Mouse (Mus musculus) left cerebral cortex, adult 2 months (tissue): ENCODE data around the gene Lilra5. TPM values are rescaled to one million over a fixed set of nuclear protein-coding genes. Genes with fewer than 3 reads are reported as not detected.
"Not testable (repeated sequence)": the region's sequence is repeated elsewhere in the genome, so short reads cannot be mapped to it uniquely, and the experiment has no call there.

Source experiments
- DNase-seq, 2 experiments: peaks; one replicate each; pipeline ENCODE4 v3.0.0; 2021 to 2022; ENCODE audit warnings: low spot score in 2 of 2, mixed read lengths in 1 of 2; ENCODE audit errors: extremely low spot score in 1 of 2
- H3K27ac ChIP-seq: fragments of 200-600 bp; 2 replicates; pipeline ENCODE4 v1.8.1; 2022
- H3K4me3 ChIP-seq: fragments of 200-600 bp; 2 replicates; pipeline ENCODE4 v1.8.1; 2022
- CTCF ChIP-seq: fragments of 200-600 bp; IDR thresholded peaks from 2 replicates; pipeline ENCODE4 v1.8.1; 2022; ENCODE audit warnings: antibody characterized with exemption, mild to moderate bottlenecking, moderate library complexity
- intact Hi-C: fragments of 180-260 bp; cut with DNase I; formaldehyde crosslinking; loops from one replicate; pipeline ENCODE4 v1.15.1; 2025
- long read RNA-seq, 2 experiments: library from polyadenylated mRNA; stranded (forward); transcript quantifications; one replicate each; pipeline ENCODE4 v2.0.0; 2021; ENCODE audit warnings: borderline mapping rate in 2 of 2
- total RNA-seq, 2 experiments: library from RNA; stranded (reverse); gene quantifications; 2 replicates each; pipeline ENCODE4 v1.2.3; 2021

Gene Lilra5
- not detected for total RNA-seq
- long read RNA-seq, experiment 1, result 0 reads
- long read RNA-seq, experiment 2, result 0 reads

DNA sequence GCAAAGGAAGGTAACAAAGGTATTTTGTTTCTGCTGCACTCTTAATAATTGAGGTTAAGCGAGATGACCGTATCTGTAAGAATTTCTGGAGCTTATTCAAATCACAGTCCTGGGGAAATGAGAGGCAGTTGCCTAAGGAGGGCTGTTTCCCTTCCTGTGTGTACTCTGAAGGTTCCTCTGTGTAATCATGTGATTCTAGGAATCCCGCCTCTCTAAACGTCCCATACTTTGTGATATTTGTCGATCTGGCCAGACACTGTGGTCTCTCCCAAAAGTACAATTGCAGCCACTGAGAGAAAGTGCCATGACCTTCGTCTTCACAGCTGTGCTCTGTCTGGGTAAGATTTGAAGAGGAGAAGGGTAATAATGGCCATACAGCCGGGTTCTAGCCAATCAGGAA lies at the start of gene Lilra5:
Gene Lilra5, plus strand, starts transcription at position 301 of the 400 bp plus-strand sequence.
- intact Hi-C loops, result no loop called here
- no peak for DNase-seq
- Histone ChIP-seq H3K4me3 (no peak within 1 kb of the TSS), H3K27ac (no peak within 1 kb of the TSS)
- TF ChIP-seq CTCF, result no peak

DNA sequence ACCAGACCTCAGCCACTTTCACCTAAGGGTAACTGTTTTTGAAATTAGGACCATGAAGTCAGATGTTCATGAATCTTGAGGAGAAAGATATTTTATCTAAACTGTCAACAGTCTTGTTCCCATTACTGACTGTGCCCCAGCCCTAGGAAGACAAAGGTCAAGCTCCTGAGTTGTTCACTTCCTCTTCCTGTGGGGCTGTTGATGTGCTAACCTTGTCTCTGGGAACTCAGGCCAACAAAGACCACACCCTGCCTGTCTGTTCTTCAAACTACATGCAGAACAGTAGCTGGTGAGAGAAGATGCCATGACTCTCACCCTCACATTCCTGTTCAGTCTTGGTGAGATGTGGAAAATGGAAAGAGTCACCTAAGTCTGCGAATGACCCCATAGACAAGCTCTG lies 30.4 kb upstream of the Lilra5 start:
- H3K27ac ChIP-seq, result no peak overlapping the region
- no peak for TF ChIP-seq CTCF
- no peak overlapping the region for H3K4me3 ChIP-seq
- no peak for DNase-seq
- intact Hi-C loops, result no loop called here

- TF ChIP-seq CTCF, result no peak; the same call in 1 of the 2 replicates
- Histone ChIP-seq H3K27ac (no peak overlapping the region), H3K4me3 (no peak overlapping the region)
- intact Hi-C loops, result no loop called here
- DNase-seq, result no peak
Measured at GRCm38 (mm10) chr7:4208626-4209025, 28.9 kb upstream of the Lilra5 start.

- DNase-seq, H3K27ac ChIP-seq, H3K4me3 ChIP-seq, intact Hi-C loops: not testable (repeated sequence)
Measured at GRCm38 (mm10) chr7:4213436-4213835, 24.1 kb upstream of the Lilra5 start.

- H3K27ac ChIP-seq, result no peak overlapping the region
Measured at GRCm38 (mm10) chr7:4215396-4215795, 22.2 kb upstream of the Lilra5 start.

DNA sequence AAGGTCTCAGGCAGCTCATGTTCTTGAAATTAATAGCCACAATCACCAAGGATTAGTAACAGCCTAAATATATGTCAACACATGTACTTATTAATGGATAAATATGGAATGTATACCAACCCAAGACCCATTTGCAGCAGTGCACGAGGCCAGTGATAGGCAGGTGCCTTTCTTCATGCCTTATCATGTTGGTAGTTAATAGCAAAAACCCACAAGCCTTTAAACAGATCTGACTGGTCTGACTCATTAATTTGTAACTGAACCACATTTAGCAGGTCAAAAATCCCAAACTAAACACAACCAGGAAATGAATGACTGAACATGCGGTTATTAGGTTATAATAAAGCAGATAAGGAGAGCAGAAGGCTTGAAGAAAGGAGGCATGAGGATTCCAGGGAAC lies 21.7 kb upstream of the Lilra5 start:
- no peak for TF ChIP-seq CTCF
- Histone ChIP-seq H3K4me3 (no peak overlapping the region), H3K27ac (no peak overlapping the region)
- intact Hi-C loops, result no loop called here
- no peak for DNase-seq

More at GRCm38 (mm10) chr7:4215396-4215795, 22.2 kb upstream of the Lilra5 start:
- intact Hi-C loops, result no loop called here
- no peak for DNase-seq
- H3K4me3 ChIP-seq, result no peak overlapping the region
- TF ChIP-seq CTCF, result no peak

- DNase-seq, result no peak
- Histone ChIP-seq H3K4me3 (no peak overlapping the region), H3K27ac (no peak overlapping the region)
- no peak for TF ChIP-seq CTCF
- intact Hi-C loops, result no loop called here
Measured at GRCm38 (mm10) chr7:4235536-4235935, 2.0 kb upstream of the Lilra5 start.

- no peak for TF ChIP-seq CTCF
- Histone ChIP-seq H3K4me3 (no peak overlapping the region), H3K27ac (no peak overlapping the region)
- intact Hi-C loops, result no loop called here
- DNase-seq, result no peak
Measured at GRCm38 (mm10) chr7:4239038-4239721, 1.6 kb downstream of the Lilra5 start.

GRCm38 (mm10) chr7:4251211-4251610 lies 13.7 kb downstream of the Lilra5 start:
- H3K4me3 ChIP-seq, H3K27ac ChIP-seq, DNase-seq, intact Hi-C loops: not testable (repeated sequence)

GRCm38 (mm10) chr7:4256060-4256459 lies 18.5 kb downstream of the Lilra5 start:
- DNase-seq, H3K4me3 ChIP-seq, H3K27ac ChIP-seq, intact Hi-C loops: not testable (repeated sequence)

- DNase-seq, H3K4me3 ChIP-seq, H3K27ac ChIP-seq, intact Hi-C loops: not testable (repeated sequence)
Measured at GRCm38 (mm10) chr7:4260521-4260920, 23.0 kb downstream of the Lilra5 start.

- intact Hi-C loops, H3K4me3 ChIP-seq, H3K27ac ChIP-seq, DNase-seq: not testable (repeated sequence)
Measured at GRCm38 (mm10) chr7:4272106-4272505, 34.6 kb downstream of the Lilra5 start.

DNA sequence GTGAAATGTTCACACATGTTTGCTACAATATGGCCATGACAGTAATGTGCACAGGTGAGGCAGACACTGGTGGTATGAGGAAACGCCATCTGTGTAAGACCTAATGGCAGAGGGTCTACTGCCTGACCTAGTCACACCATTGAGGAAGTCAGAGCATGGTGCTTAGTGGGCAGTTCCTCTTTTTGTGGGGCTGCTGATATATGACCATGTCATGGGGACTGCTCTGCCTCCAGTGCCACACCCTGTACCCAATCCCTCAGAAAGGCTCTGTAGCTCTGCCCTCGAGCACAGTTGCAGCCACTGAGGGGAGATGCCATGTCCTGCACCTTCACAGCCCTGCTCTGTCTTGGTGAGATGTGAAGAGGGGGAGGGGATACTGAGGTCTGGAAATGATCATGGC lies 36.3 kb downstream of the Lilra5 start:
- intact Hi-C loops, H3K4me3 ChIP-seq, DNase-seq, H3K27ac ChIP-seq: not testable (repeated sequence)

GRCm38 (mm10) chr7:4275500-4275899 lies 37.9 kb downstream of the Lilra5 start:
- intact Hi-C loops, H3K4me3 ChIP-seq, DNase-seq, H3K27ac ChIP-seq: not testable (repeated sequence)
